Mouse (Mus musculus): Measurements from ENCODE around the gene 2610301B20Rik.
"Not testable (repeated sequence)": the region's sequence is repeated elsewhere in the genome, so short reads cannot be mapped to it uniquely, and the experiment has no call there.

2610301B20Rik gene

GRCm38 (mm10) chr4:10905234-10905801, 31.0 kb downstream of the 2610301B20Rik start:
- DNase-seq (ENCODE audit: extremely low spot score, low read depth, low spot score), result no peak

DNA sequence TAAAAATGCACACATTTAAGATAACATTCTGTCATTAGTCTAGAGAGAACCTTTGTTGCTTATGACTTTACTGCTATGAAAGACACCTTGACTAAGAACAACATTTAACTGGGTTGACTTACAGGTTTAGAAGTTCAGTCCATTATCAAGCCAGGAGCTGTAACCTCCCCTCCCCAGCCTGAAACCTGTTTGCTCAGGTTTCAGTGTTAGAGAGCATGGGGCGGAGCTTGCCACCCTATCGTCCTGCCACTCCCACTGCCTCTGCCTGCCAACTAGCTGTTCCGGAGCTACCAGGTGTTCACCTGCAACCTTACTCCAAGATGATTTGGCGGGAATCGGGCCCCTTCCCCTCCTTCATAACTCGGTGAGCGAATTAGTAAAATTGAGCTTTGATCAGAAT, 37.1 kb downstream of the 2610301B20Rik start:
- DNase-seq (ENCODE audit: extremely low spot score, low read depth, low spot score), result not testable (repeated sequence)

DNA sequence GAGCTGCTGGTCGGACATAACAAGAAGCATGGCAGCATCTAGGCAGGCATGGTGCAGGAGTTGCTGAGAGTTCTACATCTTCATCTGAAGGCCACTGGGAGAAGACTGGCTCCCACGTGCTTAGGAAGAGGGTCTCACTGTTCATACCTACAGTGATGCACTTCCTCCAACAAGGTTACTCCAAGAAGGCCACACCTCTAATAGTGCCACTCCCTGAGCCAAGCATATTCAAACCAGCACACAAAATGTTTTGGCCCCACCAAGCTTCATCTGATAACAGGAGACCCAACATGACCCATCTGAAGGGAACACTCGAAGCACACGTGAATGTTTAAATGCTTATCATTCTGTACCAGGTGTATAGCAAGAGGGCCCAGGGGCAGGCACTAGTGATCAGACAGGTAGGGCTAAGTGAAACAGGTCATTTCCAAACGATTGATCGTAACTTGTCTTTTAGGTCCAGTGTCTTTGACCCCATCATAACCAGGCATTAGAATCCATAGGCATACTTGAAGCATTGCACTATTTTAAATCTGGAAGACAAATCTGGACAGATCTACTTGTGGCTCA, 37.7 kb downstream of the 2610301B20Rik start:
- no peak for DNase-seq (ENCODE audit: extremely low spot score, low read depth, low spot score)

GRCm38 (mm10) chr4:10912611-10913301, 38.5 kb downstream of the 2610301B20Rik start:
- DNase-seq (ENCODE audit: extremely low spot score, low read depth, low spot score), result peak; percentile 72

GRCm38 (mm10) chr4:10913409-10913808, 39.1 kb downstream of the 2610301B20Rik start:
- no peak for DNase-seq (ENCODE audit: extremely low spot score, low read depth, low spot score)

DNA sequence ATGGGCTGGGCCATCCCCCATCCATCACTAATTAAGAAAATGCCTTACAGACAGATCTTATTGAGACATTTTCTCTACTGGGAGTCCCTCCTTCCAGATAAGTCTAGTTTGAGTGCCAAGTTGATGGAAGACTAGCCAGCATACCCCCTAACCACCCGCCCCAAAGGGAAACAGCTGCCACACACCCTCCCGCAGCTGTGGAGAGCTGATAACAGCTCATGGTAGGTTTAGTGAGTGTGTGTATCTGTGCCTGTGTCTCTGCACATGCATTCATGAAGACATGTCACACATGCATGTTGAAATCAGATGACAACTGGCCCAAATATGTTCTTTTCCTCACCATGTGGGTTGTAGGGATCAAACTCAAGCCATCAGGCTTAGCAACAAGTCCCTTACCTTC, 40.5 kb downstream of the 2610301B20Rik start:
- no peak for DNase-seq (ENCODE audit: extremely low spot score, low read depth, low spot score)

GRCm38 (mm10) chr4:10915271-10915670, 41.0 kb downstream of the 2610301B20Rik start:
- DNase-seq (ENCODE audit: extremely low spot score, low read depth, low spot score), result no peak

- no peak for DNase-seq (ENCODE audit: extremely low spot score, low read depth, low spot score)
Measured at GRCm38 (mm10) chr4:10918402-10918801, 44.1 kb downstream of the 2610301B20Rik start.

GRCm38 (mm10) chr4:10919097-10919496, 44.8 kb downstream of the 2610301B20Rik start:
- no peak for DNase-seq (ENCODE audit: extremely low spot score, low read depth, low spot score)

DNA sequence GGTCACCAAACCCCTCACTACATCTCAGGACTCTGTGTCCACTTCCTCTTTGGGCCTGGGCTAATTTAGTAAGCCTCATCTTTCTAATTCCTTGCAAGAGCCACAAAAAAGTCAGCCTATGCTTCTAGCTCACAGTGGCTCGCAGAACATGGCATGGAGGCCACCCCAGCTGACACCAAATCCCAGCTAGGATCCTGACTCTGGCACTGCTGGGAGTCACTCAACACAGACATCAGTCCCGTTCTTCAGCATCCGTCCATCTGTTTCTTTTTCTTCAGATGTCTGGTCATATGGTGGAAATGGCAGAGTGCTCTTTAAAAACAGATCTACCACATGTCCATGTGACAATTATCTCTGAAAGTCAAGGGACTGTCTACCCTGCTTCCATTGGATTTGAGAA, 45.2 kb downstream of the 2610301B20Rik start:
- DNase-seq (ENCODE audit: extremely low spot score, low read depth, low spot score), result no peak

DNA sequence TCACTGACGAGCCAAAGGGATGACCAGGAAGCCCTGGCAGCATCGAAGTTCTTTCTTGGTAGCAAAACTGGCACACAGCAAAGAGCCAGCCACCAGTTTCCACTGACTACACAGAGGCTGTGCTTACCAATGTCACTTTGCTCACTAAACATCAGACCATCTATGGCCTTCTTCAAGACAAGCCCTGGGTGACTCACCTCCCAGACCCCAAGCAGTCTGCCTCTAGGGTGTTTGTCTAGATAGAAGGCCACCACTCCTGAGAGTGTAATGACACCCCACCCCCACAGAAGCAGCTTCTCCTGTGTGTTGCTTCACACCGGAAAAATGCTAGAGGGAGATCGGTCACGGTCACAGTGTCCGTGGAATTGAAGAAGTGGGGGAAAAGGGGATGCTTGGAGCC, 45.7 kb downstream of the 2610301B20Rik start:
- DNase-seq (ENCODE audit: extremely low spot score, low read depth, low spot score), result no peak

DNA sequence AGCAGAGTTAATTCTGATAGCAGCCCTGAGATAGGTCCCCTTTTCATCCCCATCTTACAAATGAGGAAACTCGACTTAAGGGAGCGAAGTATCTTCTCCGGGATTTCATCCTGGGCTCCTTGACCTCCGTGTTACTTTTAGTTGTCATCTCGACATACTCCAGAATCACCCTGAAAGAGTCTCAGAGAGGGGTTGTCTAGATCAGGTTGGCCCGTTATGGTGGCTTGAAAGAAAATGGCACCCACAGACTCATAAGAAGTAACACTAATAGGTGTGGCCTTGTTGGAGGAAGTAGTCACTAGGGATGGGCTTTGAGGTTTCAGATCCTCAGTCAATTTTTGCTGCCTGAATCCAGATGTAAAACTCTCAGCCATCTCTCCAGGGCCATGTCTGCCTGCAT, 46.3 kb downstream of the 2610301B20Rik start:
- no peak for DNase-seq (ENCODE audit: extremely low spot score, low read depth, low spot score)

DNA sequence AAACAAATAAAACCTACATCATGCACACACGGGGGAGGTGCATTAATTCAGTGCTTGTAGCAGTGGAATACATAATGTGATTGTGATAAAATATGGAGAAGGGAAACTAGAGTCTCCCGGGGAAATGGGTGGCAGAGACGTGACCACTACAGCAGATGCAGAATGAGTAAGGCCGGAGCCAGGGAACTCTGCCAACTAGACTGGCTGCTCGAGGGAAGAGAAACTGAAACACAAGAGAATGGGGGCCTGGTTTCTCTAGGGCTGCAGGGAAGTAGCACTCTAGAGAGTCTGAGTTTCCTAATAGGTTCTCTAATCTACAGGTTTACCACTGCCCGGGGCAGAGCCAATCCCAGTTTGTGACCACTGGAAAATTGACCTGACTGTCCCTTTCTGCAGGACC, 48.9 kb downstream of the 2610301B20Rik start:
- DNase-seq (ENCODE audit: extremely low spot score, low read depth, low spot score), result no peak

DNA sequence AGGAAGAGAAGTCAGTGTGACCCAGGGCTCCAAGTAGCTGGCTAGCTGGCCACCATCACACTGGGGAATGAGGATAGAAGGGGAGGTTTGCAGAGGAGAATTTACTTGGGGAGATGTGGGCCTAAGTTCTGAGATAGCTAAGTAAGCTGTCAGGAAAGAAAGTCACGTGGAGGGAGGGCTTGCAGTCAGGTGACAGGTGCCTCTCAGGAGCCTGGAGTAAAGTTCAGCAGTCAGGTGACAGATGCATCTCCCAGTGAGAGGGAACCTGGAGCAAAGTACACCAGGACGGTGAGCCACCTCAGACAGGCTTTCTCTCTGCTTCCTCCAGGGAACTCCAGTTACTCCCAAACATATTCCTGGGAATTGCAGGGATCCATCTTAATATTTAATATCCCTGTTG, 49.8 kb downstream of the 2610301B20Rik start:
- DNase-seq (ENCODE audit: extremely low spot score, low read depth, low spot score), result no peak

DNA sequence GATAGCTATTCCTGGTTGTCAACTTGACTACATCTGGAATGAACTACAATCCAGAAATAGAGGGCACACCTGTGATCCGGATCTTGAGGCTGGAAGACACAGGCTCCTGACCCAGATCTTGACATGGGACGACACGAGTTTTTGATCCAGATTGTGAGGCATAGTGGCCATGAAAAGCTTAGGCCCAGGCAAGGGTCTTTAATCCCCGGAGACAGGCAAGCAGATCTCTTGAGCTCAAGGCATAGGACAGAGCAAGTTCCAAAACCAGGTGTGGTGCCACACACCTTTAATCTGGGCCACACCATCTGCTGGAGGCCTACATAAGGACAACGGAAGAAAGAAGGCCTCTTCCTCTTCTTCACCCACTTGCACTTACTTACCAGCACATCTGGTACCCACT, 50.2 kb downstream of the 2610301B20Rik start:
- DNase-seq (ENCODE audit: extremely low spot score, low read depth, low spot score), result no peak

DNA sequence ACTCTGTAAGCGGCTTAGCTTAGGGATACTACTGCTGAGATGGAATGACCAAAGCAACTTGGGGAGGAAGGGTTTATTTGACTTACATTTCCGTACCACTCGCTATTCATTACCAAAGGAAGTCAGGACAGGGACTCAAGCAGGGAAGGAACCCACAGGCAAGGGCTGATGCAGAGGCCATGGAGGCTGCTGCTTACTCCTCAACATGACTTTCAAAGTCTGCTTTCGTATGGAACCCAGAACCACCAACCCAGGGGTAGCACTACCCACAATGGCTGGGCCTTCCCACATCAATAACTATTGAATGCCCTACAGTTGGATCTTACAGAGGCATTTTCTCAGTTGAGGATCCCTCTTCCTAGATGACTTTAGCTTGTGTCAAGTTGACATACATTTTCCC, 52.1 kb downstream of the 2610301B20Rik start:
- DNase-seq (ENCODE audit: extremely low spot score, low read depth, low spot score), result no peak

DNA sequence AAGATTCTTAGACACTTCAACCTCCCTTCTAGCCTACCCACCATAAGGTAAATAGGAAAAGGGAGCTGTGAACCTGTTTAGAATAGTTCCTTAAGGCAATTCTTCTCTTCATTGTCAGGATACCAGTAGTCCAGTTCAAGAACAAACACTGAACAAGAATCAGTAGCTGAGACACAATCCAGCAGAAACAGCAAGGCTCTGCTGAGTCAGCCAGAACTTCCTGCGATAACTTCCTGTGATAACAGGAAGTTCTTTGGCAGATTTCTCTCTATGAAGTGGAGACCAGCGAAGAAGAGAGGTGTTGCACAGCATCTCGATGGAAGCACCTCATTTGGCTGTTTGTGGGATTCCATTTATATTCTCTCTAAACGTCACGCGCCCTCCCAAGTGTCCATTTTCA, 53.9 kb downstream of the 2610301B20Rik start:
- no peak for DNase-seq (ENCODE audit: extremely low spot score, low read depth, low spot score)

- DNase-seq (ENCODE audit: extremely low spot score, low read depth, low spot score), result no peak
Measured at GRCm38 (mm10) chr4:10929726-10930125, 55.4 kb downstream of the 2610301B20Rik start.

DNA sequence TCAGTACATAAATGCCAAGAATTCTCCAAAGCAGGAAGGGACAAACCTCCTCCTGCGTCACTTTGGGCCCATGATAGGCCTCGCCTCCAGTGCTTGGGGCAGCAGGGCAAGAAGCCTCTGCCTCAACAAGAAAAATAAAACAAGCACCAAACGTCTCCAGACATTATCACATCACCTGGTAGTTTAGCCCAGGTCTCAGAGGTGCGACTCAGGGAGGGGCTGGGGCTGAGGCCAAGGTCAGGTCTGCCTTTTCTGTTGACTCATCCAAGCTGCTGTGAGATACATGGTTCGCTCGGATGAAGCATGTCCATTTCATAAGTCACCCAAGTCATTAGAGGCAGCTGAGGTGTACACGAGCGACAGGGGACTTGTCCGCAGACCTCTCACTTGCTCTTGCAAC, 56.7 kb downstream of the 2610301B20Rik start:
- DNase-seq (ENCODE audit: extremely low spot score, low read depth, low spot score), result no peak

DNA sequence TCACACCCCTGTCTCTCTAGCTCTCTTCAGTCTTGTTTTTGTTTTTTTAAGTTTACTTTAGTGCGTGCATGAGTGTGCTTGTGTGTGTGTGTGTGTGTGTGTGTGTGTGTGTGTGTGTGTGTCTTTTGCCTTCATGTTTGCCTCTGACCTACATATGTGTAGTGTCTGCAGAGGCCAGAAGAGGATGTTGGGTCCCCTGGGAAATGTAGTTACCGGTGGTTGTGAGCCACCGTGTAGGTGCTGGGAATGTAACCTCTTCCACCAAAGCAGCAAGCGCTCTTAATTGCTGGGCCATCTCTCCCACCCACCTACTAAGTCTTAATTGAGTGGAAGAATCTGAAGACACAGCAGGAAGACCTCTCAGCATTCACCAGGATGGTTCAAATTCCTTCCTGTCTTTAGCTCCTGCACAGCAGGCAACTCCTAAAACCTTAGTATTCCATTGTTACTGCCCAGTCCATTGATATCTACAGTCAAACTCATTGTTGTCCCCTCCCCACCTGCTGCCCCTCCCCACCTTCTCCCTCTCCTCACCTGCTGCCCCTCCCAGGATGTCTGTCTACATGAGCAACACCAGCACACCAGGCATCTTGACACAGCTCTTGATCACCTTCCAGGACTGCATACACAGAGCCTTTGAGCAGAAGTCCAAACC, 57.9 kb downstream of the 2610301B20Rik start:
- no peak for DNase-seq (ENCODE audit: extremely low spot score, low read depth, low spot score)

- DNase-seq (ENCODE audit: extremely low spot score, low read depth, low spot score), result no peak
Measured at GRCm38 (mm10) chr4:10932782-10933181, 58.5 kb downstream of the 2610301B20Rik start.

- no peak for DNase-seq (ENCODE audit: extremely low spot score, low read depth, low spot score)
Measured at GRCm38 (mm10) chr4:10936766-10937165, 62.5 kb downstream of the 2610301B20Rik start.
